Mouse (Mus musculus) megakaryocyte-erythroid progenitor cell, adult 5-6 weeks (primary cell): ENCODE measurements around the gene Mitf. TPM values are rescaled to one million over a fixed set of nuclear protein-coding genes. Genes with fewer than 3 reads are reported as not detected.
A peak's percentile ranks its signal among the peaks of the same experiment; 100 is the strongest.

Source experiments
- ATAC-seq: replicated peaks from 2 replicates; pipeline ENCODE4 v1.8.0; 2016; ENCODE audit warnings: mild to moderate bottlenecking, inconsistent platforms; ENCODE audit not compliant: severe bottlenecking, poor library complexity, low FRiP score, low TSS enrichment
- total RNA-seq, 2 experiments: library from RNA; stranded (forward) in 1 of 2; stranded (reverse) in 1 of 2; fragments of 200-1000, 215-1000 nt in 1 of 2; fragments of >200 nt in 1 of 2; fragmentation: Nextera tagmentation in 1 of 2; gene quantifications; 2 replicates each; pipeline ENCODE4 v1.2.3; 2014 to 2017

Gene Mitf
- total RNA-seq, 2 experiments from 2014 or later = 1.0 to 1.6 TPM

DNA sequence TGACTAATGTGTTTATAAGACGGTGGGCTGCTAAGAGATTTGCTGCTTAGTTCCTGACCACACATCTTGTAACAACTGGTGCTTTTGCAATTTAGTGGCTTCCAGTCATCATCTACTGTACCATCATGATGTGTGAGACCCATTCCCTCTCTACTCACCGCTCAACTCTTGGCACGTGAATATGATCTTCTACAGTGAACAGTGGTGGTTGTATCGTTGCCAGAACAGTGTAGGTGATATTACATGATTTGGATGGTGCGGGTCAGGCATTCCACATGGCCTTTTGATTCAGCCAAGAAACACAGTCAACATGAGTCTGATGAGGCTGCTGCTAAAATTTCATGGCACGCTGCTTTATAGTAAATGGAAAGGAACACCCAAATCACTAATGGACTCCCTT lies 114.7 kb downstream of the Mitf start:
- ATAC-seq = no peak

DNA sequence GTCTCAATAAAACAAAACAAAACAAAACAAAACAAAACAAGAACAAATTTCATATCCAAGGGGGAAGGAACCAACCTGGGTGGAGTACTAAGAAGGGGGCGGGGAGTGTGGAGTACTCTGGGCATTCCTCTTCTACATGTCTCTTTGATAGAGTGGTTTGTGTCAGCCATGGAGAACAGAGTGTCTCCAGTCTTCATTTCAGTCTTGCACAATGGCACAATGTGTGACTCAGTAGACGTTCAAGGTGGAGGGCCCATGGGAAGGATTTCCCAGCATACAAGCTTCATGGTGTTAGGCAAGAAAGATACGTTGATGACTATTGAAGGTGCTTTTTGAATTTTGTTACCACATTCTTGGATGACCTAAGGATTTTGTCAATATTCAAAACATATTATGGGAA lies 117.4 kb downstream of the Mitf start:
- ATAC-seq = no peak

DNA sequence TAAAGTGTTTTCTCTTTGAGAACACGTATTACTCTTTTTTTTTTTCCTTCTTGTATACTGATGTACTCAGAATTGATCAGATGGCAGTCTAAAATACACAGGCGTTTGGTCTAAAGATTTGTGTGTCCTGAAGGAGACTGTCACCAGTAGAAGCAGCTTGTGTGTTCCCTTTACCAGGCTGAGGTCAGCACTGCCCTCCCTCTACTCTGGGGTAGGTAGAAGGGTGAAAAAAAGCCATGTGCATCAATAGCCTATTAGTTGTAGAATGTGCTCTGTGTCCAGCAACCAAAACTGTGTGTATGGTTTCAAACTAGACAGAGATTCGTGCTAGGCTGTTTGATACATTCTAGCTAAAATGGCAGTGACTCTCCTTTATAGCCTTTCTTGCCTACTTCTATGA lies 122.2 kb downstream of the Mitf start:
- ATAC-seq = no peak

DNA sequence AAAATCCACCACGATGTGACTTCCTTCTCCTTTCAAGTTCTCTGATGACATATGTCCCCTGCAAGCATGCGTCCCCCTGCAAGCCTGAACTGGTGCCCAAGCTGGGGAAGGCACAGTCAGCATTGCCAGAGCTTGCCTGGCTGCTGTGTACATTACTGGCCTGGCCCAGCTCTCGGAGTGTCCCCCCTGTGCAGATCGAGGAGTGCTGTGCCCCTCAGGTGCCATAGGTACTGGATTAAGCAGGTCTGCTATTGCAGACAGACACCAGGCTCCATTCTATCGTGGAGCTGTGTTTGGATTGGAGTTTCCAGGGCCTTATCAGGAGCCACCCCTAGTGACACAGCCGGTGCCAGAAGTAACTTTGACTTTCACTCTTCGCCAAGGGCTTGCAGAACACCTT lies 122.6 kb downstream of the Mitf start:
- ATAC-seq = peak; percentile 44; the same call in 1 of the 2 replicates

DNA sequence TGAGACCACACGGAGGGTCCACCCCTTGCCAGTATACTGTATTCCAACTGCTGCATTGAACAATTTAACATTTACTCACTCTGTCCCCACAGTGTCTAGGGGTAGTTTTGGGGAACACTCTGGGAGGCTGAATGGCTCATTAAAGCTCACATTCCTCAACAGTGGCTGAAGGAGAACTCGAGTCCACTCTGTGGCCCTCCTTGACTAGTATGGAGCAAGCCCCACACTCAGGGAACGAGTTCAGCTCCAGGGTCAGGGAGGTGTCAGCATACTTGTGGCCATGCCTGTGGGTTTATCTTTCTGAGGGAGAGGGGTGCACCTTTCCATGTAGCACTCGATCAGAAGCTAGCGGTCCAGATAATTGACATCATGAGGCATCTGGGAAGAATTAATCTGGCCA lies 130.3 kb downstream of the Mitf start:
- ATAC-seq = no peak

DNA sequence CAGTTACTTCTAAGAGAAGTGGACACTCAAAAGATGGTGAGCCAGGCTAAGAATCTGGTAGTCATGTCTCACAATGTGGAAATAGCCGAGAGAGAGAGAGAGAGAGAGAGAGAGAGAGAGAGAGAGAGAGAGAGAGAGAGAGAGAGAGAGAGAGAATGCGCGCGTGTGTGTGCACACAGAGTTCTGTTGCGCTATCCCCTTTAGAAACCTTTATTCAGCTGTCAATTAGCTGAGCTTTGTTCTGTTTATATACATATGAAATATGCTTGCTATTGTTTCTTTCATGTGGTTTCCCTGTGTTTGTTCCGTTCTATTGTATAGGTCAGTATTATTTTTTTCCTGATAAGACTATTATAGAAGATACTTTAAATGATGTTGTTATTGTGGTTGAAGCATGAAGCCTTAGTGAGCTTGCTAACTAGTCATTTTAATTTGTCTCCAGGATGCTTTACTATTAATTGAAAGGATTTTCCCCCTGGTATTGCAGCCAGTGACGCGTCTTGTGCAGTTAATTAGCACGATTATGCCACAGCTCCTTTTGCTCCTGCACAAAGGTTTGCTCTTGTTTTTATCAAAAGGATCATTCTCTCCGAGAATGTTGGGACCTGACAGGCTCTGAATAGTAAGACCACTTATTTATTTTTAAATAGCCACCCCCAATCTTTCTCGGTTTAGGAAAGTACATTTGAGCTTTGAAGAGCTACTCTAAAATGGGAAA lies 131.2 kb downstream of the Mitf start:
- no peak for ATAC-seq

DNA sequence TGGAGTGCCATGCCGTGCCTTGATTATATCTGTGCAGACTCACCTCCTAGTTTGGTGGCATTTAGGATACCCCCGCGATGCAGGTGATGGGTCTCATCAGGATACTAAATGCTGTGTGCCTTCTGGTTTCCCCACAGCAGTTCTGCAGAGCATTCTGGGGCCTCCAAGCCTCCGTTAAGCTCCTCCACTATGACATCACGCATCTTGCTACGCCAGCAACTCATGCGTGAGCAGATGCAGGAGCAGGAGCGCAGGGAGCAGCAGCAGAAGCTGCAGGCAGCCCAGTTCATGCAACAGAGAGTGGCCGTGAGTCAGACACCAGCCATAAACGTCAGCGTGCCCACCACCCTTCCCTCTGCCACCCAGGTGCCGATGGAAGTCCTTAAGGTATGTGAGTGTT lies 134.1 kb downstream of the Mitf start:
- no peak for ATAC-seq

DNA sequence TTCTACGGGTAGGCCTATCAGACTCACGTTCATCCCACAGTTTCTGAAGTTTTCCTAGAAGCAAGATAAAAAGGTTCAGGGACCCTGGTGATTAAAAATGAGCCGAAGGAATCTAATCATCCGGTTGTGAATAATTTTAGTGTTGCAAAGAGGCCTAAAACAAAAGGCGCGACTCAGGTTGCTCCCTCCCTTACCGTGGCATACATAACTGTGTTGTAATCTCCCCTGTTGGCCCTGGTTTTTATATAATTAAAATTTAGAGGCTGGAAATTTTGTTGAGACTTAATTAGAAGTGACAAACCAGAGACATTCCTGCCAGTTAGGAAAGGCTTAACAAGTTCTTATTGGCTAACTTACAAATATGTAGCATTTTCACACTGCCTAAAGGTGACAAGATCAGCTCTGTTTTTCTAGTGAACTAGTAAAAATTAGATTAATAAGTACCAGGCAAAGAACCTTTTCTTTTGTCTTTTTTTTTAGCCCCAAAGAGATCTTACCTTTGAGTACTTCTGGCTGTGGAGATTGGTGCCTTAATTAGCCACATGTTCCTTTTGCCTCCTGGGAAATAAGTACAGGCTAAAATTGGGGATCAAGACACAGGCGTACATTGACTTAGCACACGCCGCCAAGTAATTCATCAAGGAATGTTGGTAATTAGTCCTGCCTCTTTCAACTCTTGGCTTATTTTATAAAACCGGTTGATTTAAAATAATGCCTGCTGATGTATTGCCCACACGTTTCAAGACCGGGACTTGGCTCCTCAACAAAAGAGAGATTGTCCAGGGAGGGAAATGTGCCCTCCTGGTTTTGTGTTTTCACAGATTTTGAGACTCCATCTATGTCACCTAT lies 143.4 kb downstream of the Mitf start:
- no peak for ATAC-seq

DNA sequence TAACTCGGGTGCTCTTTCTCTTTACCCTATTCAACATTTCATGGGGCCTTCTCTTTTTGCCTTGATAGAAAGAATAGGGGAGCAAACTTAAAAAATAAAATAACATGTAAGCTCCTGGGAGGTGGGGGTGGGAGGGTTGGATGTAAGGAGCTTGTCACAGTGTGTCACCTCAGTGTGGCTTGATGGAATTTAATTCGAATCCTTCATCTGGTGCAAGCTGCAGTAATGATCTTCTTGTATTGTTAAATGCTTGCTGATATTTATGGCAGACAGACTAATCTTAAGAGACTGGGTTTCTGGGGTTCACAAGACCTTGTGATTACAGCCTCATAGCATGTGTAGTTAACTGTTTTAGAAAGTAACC lies 144.0 kb downstream of the Mitf start:
- no peak for ATAC-seq

DNA sequence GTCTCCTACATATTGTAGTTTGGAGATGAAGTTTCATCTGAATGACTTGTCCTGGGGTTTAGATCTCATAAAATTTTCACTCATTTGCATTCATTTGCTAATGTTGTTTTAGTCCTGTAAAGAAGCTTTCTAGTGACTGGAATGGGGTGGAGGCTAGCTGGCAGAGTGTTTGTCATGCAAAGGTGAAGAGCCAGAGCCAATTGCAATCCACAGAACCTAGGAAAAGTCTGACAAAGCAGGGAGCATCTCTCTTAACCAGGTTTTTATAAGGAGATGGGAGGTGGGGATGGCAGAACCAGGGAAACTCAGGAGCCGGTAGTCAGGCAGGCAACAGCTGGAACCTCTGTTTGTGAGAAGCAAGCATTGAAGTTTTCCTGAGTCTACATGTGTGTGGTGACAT lies 144.9 kb downstream of the Mitf start:
- no peak for ATAC-seq

DNA sequence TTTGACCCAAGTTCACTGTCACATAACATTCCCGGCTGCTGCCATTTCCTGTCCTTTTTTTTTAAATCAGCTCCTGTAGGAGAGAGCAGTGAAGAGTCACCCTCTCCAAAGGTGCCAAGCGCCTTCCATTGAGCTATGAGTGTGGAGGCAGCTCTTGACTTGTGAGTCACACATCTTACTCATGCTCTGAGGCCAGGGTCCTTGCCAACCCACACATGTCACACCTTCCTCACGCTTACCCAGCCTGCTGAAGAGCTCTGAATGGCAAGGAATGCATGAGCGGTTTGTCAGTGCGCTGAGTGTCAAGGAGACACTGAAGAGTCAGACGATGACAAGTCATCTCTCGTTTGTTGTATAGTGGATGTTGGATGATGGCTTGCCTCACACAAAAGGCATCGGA lies 146.0 kb downstream of the Mitf start:
- ATAC-seq = no peak

DNA sequence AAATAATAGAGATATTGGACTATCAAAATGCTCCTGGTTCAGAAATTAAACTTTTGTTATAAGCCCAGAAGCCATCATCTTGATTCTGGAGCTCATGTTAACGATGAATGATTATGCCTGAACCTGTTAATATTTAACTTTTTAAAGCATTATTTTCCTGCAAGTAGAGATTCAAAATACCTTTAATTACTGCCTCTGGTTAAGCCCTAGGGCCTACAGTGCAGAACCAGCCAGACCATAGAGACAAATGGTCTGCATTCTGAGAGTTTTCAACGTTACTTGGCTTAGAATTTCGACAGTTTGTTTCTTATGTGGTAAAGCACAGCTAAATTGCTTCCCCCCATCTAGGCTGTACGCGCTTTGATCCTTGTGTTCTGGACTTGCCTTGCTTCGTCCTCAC lies 149.3 kb downstream of the Mitf start:
- ATAC-seq = no peak

DNA sequence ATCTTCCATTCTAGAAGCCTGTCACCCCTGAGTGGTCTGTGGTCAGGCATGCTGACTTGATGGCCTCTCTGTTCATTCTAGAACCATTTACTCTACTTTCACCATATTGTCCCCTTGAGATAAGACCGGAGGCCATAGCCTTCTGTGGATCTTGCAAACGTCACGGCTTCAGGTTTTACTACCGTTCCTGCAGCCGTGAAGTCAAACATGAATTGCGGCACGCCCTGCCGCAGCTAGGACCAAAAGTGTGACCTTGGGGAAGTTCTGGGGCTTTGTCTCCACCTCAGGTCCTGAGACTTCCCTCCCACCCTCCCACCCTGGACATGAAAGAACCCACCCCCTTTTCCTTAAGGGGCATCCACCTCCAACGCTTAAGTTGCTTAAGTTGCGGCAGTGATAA lies 149.8 kb downstream of the Mitf start:
- ATAC-seq = no peak

DNA sequence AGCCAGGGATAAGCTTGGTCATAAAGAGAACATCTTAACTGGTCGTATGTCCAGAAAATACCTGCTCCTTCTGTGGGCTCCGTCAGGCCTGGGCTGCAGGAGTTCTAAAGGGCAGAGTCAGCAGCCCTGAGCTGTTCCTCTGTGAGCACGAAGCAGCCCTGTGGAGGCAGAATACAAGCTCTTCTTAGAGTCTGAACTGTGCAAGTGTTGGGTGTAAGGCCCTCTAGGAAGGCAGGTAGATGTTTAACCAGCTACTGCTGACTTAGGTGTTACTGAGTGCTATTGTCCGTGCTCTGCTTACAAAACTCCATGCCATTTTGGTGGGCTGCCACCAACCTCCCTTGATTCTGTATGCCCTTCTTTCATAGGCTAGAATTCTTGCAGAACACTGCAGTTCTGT lies 151.4 kb downstream of the Mitf start:
- ATAC-seq = no peak

DNA sequence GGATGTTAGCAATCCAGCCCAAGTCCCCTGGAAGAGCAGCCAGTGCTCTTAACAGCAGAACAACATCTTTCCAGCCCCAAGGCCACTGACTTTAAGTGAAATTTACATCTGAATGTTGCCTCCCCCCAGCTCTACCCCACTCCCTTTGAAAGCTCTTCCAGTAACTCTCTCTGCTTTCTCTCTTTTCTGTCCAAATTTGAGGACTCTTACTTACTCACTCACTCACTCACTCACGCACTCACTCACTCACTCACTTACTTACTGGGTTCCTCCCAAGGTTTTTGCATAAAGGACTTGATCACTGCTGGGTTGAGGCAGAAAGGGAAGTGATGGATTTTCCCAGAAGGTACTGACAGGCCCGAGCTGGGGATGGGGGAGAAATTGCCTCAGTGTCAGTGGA lies 154.9 kb downstream of the Mitf start:
- ATAC-seq = no peak

DNA sequence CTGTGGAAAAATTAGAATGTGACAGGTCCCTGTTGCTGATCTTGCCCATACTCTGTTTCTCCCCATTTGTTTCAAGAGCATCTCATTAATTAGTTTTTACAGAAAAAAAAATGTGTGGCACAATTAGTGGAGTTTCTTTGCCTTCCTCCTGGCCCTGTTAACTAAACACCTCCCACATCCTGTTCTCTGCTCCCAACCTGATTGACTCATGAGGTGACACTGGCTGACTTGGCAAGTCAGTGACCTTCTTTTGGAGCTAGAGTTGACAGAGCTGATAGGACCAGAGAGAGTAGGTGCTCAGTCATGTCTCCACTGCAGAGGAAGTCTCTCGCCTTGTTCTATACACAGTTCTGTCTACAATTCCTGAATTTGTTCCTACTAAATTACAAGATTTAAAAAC lies 155.5 kb downstream of the Mitf start:
- ATAC-seq = no peak

DNA sequence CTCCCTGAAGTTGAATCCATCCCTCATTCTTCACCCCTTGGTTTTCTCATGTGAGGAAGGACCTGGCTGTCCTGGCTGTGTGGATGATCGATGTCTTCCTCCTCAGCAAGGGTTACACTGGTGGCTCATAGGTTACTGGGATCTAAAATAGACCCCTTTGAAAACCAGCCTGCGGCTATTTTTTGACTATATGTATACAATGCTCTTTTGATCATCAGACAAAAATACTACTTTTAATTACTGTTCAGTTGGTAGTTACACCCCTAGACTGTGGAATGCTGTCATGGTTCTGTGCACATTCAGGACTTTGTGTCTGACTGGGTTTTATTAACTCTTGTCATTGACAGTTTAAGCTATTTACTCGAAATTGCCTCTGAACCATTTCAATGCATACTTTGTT lies 157.9 kb downstream of the Mitf start:
- no peak for ATAC-seq

DNA sequence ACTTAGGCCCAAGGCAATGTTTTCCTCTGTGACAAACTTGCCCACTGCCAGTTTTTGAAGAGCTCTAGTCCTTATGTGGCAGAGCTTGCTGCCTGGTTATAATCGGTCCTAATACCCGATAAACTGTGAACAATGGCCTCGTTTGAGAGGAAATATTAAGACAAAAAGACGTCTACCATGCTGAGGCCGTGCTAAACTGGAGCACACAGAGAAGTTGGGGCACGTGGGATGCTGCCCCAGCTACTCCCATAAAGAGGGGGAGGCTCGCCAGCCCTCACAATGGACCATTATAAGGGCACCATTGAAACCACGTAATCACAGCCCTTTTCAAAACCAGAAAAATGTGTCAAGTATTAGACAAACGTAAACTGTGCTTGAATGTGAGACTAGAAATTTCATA lies 174.8 kb downstream of the Mitf start:
- ATAC-seq = no peak

DNA sequence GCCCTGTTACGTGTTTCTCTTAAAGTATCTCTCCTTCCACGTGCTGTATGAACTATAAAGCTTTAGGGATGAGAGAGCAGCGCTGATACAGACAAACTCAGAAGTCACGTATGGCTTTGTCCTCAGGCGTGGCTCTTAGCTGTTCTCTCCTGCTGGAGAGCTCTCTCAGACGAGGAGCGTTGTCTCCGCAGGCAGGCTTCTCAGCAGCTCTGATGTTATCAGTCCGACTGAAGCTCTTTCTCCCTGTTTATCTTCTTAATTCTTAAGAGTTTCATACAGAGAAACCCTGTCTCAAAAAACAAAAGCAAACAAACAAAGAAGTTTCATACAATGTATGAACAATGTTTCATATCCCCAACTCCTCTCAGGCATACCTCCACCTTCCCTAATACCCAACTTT lies 178.8 kb downstream of the Mitf start:
- no peak for ATAC-seq

DNA sequence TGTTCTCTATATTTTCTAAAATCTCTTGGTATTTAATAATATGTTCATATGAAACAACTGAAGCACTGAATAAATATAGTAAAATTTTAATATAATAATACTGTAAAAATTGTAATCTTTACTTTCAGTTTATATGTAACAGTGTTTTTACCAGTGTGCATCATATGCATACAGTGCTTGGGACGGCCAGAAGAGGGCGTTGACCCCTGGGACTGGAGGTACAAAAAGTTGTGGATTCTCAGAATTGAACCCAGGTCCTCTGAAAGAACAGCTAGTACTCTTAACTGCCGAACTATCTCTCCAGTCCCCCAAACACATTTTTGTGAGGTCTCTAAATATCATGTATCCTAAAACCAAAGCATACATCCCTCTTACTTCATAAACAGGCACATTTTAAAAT lies 179.6 kb downstream of the Mitf start:
- no peak for ATAC-seq

DNA sequence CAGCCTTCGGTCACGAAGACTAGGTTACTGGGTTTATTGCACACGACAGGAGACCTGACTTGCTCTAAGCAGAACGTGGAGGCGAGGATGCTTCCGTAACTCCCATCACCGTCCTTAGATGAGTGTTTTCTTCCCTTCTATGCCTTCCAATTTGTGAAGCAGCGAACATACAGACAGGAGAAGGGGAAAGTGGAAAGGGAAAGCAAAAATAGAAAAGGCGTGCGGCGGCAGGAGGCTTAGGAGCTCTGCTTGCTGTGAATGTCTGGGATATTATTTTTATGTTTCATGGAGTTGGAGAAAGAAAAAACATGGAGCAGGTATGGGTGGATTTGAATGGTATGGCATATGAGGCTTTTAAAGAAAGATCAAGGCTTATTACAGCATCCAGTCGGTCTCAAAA lies 186.7 kb downstream of the Mitf start:
- no peak for ATAC-seq
